Mouse (Mus musculus) Patski (cell line): Measurements from ENCODE around the gene Atp6v1fnb. TPM values are rescaled to one million over a fixed set of nuclear protein-coding genes. Genes with fewer than 3 reads are reported as not detected.
A peak's percentile ranks its signal among the peaks of the same experiment; 100 is the strongest.

ENCODE experiments used
- ATAC-seq: fragments of 100-300 bp; one replicate; pipeline ENCODE4 v1.8.0; 2021
- CTCF ChIA-PET: fragments of 350-600 bp; sonication (Branson Sonifier 250); formaldehyde crosslinking; loops from one replicate; lab custom pipeline; 2022; ENCODE audit warnings: inconsistent platforms; lab: Charles Lee
- POLR2A ChIA-PET: fragments of 350-600 bp; sonication (Branson Sonifier 250); formaldehyde crosslinking; loops from one replicate; lab custom pipeline; 2022; ENCODE audit warnings: antibody characterized with exemption, inconsistent platforms; lab: Charles Lee
- DNase-seq: peaks from one replicate; pipeline ENCODE4 v3.0.0-alpha.2; 2011; ENCODE audit warnings: low read depth, low spot score
- H3K27me3 ChIP-seq: fragments of 371-371 bp; one replicate; pipeline ENCODE4 v1.5.1; 2021
- CTCF ChIP-seq: fragments of 100-300 bp; IDR thresholded peaks from one replicate; pipeline ENCODE4 v1.5.1; 2021
- in situ Hi-C: fragments of 300-500 bp; cut with MboI; formaldehyde crosslinking; loops from 3 replicates; pipeline ENCODE4 v1.11.1; 2018; ENCODE audit warnings: low pct_unique_long_range_greater_than_20kb, mixed read lengths
- polyA plus RNA-seq: library from polyadenylated mRNA; unstranded; gene quantifications from one replicate; pipeline ENCODE4 v1.2.3, GENCODE M21; 2021

The Atp6v1fnb gene
- polyA plus RNA-seq, 1 experiment from 2014 or later = not detected

- ChIA-PET CTCF (no interaction called here), POLR2A (no interaction called here)
- in situ Hi-C loops = no loop called here
- no peak for TF ChIP-seq CTCF
- ATAC-seq (no peak), DNase-seq (no peak)
- H3K27me3 ChIP-seq = no peaks in the 10 kb centered on the region
Measured at GRCm38 (mm10) chr6:29450667-29451066, 20.6 kb upstream of the Atp6v1fnb start.

GRCm38 (mm10) chr6:29461502-29461901 lies 9.7 kb upstream of the Atp6v1fnb start:
- in situ Hi-C loops = no loop called here

DNA sequence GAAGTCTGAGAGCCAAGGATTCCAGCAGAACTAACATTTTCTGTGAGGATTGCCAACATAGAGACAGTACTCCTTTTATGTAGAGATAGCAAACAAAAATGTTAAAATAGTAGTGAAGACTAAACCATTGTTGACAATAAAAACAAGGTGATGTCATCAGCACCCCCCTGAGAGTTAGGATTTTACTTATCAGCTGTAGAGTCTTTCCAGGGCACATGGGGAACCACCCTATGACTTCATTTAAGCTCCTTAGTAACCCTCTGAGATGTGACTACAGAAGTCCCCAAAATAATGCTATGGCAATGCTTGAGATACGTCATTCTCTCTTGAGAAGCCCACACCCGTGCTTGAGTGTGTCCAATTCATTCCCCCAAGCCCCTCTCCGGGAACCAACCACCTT lies 7.8 kb upstream of the Atp6v1fnb start:
- ChIA-PET POLR2A (no interaction called here), CTCF (interaction anchor here (1.3 kb wide), 1 partner anchor 26 kb away, joined by 3 read pairs; no protein-coding TSS in a partner anchor)
- in situ Hi-C loops = no loop called here
- no peak for TF ChIP-seq CTCF
- DNase-seq = no peak
- H3K27me3 ChIP-seq = no peaks in the 10 kb centered on the region
- ATAC-seq = no peak

More at GRCm38 (mm10) chr6:29461502-29461901, 9.7 kb upstream of the Atp6v1fnb start:
- no peaks in the 10 kb centered on the region for H3K27me3 ChIP-seq
- DNase-seq = no peak
- TF ChIP-seq CTCF = no peak
- ATAC-seq = no peak
- ChIA-PET POLR2A (interaction anchor here (0.6 to 0.8 kb wide), 3 partner anchors 10 to 188 kb away, joined by 3 read pairs; no protein-coding TSS in a partner anchor), CTCF (interaction anchor here (1.5 to 1.6 kb wide), 2 partner anchors 14 to 16 kb away, joined by 3 read pairs; no protein-coding TSS in a partner anchor)

DNA sequence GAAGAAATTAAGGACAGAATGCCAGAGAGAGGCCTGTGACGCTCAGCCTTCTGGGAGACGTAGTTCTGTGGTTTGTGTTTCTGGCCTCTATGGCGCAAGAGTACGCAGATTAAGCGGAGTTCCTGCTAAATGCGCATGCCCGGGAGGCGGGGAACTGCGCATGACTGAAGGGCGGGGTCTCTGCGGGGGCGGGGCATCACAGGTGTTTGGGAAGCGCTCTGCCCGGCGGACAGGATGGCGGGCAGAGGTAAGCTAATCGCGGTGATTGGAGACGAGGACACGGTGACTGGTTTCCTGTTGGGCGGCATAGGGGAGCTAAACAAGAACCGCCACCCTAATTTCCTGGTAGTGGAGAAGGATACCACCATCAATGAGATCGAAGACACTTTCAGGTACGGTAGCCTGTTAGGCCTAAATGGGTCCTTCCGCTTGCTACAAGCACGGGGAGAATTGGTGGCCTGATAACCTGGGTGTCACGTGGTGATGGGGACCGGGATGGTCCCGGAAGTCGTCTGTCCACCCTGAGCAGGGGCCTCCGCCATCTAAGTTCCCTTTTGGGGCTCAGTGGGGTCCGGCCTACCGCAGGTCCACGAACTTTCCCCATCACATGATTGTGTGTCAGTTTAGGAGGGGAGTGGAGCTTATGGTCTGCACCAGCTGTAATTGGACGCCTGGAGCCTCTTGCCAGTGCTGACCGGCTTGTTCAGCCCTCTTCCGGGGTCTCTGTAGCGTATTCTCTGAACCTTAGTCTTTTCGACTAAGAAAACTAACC lies 3.5 kb upstream of the Atp6v1fnb start, which contains the start of gene Atp6v1f:
TSS of gene Atp6v1f (plus strand) at position 136 of the 772 bp plus-strand sequence.
- in situ Hi-C loops = no loop called here
- TF ChIP-seq CTCF = no peak
- DNase-seq (peak; percentile 77), ATAC-seq (peak; percentile 60)
- CTCF ChIA-PET = no interaction called here
- POLR2A ChIA-PET = interaction anchor here (0.5 to 1.1 kb wide), 3 partner anchors 18 to 345 kb away, joined by 3 to 5 read pairs (median 4); no protein-coding TSS in a partner anchor
- H3K27me3 ChIP-seq = no peaks in the 10 kb centered on the region

DNA sequence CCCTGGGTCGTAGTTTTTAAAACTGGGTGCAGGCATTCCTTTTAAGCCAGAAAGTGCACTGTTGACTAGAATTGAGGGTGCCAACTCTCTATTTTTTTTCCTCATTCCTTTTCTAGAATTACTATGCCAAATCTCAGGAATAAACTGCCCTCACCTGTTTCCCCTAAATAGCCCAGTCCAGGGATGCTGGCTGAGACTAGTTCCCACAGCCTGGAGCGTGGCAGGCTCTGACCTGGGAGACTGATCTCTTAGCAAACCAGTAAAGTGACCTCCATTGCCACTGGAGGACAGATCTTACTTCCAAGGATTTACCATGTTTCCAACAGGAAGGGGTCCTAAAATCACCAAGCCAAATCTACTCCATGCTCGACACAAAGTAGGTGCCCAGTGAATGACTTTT lies 2.4 kb upstream of the Atp6v1fnb start:
- in situ Hi-C loops = no loop called here
- CTCF ChIA-PET = no interaction called here

GRCm38 (mm10) chr6:29473941-29474691 lies 2.9 kb downstream of the Atp6v1fnb start:
- ATAC-seq = no peak
- CTCF ChIA-PET = no interaction called here
- in situ Hi-C loops = no loop called here
- no peak for TF ChIP-seq CTCF
- H3K27me3 ChIP-seq = no peaks in the 10 kb centered on the region
- DNase-seq = no peak
- POLR2A ChIA-PET = no interaction called here

More for the DNA sequence above, 2.4 kb upstream of the Atp6v1fnb start:
- no peak for TF ChIP-seq CTCF
- DNase-seq = no peak
- no peaks in the 10 kb centered on the region for H3K27me3 ChIP-seq
- no peak for ATAC-seq
- POLR2A ChIA-PET = interaction anchor here (0.8 kb wide), 1 partner anchor 33 kb away, joined by 4 read pairs; no protein-coding TSS in a partner anchor

DNA sequence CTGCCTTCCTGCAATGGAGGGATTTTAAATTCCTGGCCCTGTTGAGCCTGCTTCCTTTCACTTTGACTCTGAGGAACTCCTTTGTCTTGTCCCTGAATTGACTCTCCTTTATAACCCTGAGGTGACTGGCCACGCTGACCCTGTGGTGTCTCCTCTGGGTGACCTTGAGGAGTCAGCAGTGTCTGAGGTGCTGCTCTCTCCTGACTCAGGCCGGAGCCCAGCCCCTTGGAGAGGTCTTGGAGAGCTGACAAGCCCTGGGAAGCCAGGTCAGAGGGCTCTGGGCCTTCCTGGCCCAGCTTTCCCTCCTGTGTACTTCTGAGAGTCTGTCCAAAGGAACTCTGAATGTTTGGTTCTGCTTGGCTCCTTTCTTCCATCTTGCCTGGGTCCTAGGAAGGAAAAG lies 3.5 kb downstream of the Atp6v1fnb start:
- H3K27me3 ChIP-seq = no peaks in the 10 kb centered on the region
- no peak for ATAC-seq
- POLR2A ChIA-PET = no interaction called here
- in situ Hi-C loops = no loop called here
- no peak for DNase-seq
- TF ChIP-seq CTCF = no peak
- CTCF ChIA-PET = interaction anchor here (1.0 kb wide), 1 partner anchor 9 kb away, joined by 3 read pairs; no protein-coding TSS in a partner anchor

GRCm38 (mm10) chr6:29482691-29483090 lies 11.5 kb downstream of the Atp6v1fnb start:
- ChIA-PET POLR2A (interaction anchor here (0.6 kb wide), 1 partner anchor 251 kb away, joined by 3 read pairs; no protein-coding TSS in a partner anchor), CTCF (no interaction called here)
- TF ChIP-seq CTCF = no peak
- DNase-seq (no peak), ATAC-seq (no peak)
- in situ Hi-C loops = loop anchor here (5.0 kb wide), 1 partner anchor 90 kb away; no protein-coding TSS in a partner anchor
- H3K27me3 ChIP-seq = peaks cover 3% of the 10 kb centered on the region

- TF ChIP-seq CTCF = no peak
- peaks cover 6% of the 10 kb centered on the region for H3K27me3 ChIP-seq
- in situ Hi-C loops = loop anchor here (5.0 kb wide), 1 partner anchor 93 kb away; no protein-coding TSS in a partner anchor
- ChIA-PET CTCF (interaction anchor here (1.0 to 1.4 kb wide), 2 partner anchors 8 to 10 kb away, joined by 3 read pairs; no protein-coding TSS in a partner anchor), POLR2A (interaction anchor here (0.7 to 1.2 kb wide), 2 partner anchors 17 to 129 kb away, joined by 3 to 4 read pairs; partner anchors contain the start of gene Atp6v1f)
- no peak for ATAC-seq
- DNase-seq = no peak
Measured at GRCm38 (mm10) chr6:29484716-29485559, 13.7 kb downstream of the Atp6v1fnb start.
